Mouse (Mus musculus) megakaryocyte-erythroid progenitor cell, adult 5 weeks (primary cell): ENCODE data around the gene Gimap4. TPM values are rescaled to one million over a fixed set of nuclear protein-coding genes. Genes with fewer than 3 reads are reported as not detected.

Experiments used
- polyA plus RNA-seq: library from polyadenylated mRNA; stranded (reverse); fragments of >175 nt; gene quantifications from 2 replicates; pipeline ENCODE4 v1.2.3, GENCODE M21; 2012

The Gimap4 gene
- 0.69 and 1.0 TPM in 2 replicates for polyA plus RNA-seq

GRCm38 (mm10) chr6:48684319-48684718, at the start of gene Gimap4:
TSS of gene Gimap4 (plus strand) at chr6:48684549.

GRCm38 (mm10) chr6:48646995-48647394, 37.4 kb upstream of the Gimap4 start, which contains the start of gene Gimap8:
TSS of gene Gimap8 (plus strand) at chr6:48647234.

GRCm38 (mm10) chr6:48675931-48676859, 8.2 kb upstream of the Gimap4 start, which contains the start of gene Gimap9:
TSS of gene Gimap9 (plus strand) at chr6:48676129.

GRCm38 (mm10) chr6:48718455-48718854, 34.1 kb downstream of the Gimap4 start, which contains the start of the genes Gm28053 and Gimap7:
TSS of gene Gm28053 (plus strand) at chr6:48718607.
TSS of gene Gimap7 (plus strand) at chr6:48718621.

GRCm38 (mm10) chr6:48738961-48739779, 54.8 kb downstream of the Gimap4 start, which contains the start of gene Gimap1:
TSS of gene Gimap1 (plus strand) at chr6:48739054.

Other genes with a start within 250 kb of the Gimap4 start
- gene Zfp467, start 238.7 kb upstream of the Gimap4 start, polyA plus RNA-seq, result 11.4 and 11.6 TPM in 2 replicates
- 0.06 and 0.11 TPM in 2 replicates for gene Sspo, start 236.3 kb upstream of the Gimap4 start, polyA plus RNA-seq
- 0.05 TPM in 1 of 2 replicates, not detected in the other for gene Atp6v0e2, start 146.9 kb upstream of the Gimap4 start, polyA plus RNA-seq
- 13.1 and 17.1 TPM in 2 replicates for gene Lrrc61, start 129.8 kb upstream of the Gimap4 start, polyA plus RNA-seq
- not detected in 2 replicates for gene Rarres2, start 111.8 kb upstream of the Gimap4 start, polyA plus RNA-seq
- gene Gm45021, start 94.9 kb upstream of the Gimap4 start, polyA plus RNA-seq, result not detected in 2 replicates
- gene Repin1, start 90.7 kb upstream of the Gimap4 start, polyA plus RNA-seq, result 37.9 and 45.1 TPM in 2 replicates
- 5.2 and 6.3 TPM in 2 replicates for gene Gm44965, start 90.6 kb upstream of the Gimap4 start, polyA plus RNA-seq
- 2.4 and 2.7 TPM in 2 replicates for gene Zfp775, start 82.5 kb upstream of the Gimap4 start, polyA plus RNA-seq
- 1.9 and 2.7 TPM in 2 replicates for gene AI854703, start 57.8 kb upstream of the Gimap4 start, polyA plus RNA-seq
- 0.53 and 0.70 TPM in 2 replicates for gene Gimap8, start 37.3 kb upstream of the Gimap4 start, polyA plus RNA-seq
- gene Gimap9, start 8.4 kb upstream of the Gimap4 start, polyA plus RNA-seq, result 1.3 and 2.0 TPM in 2 replicates
- 7.4 and 13.0 TPM in 2 replicates for gene Gimap6, start 23.7 kb downstream of the Gimap4 start, polyA plus RNA-seq
- gene Gm28053, start 34.1 kb downstream of the Gimap4 start, polyA plus RNA-seq, result 1.5 TPM in 1 of 2 replicates, not detected in the other
- 0.06 TPM in 1 of 2 replicates, not detected in the other for gene Gimap7, start 34.1 kb downstream of the Gimap4 start, polyA plus RNA-seq
- 6.1 and 12.2 TPM in 2 replicates for gene Gimap1, start 54.5 kb downstream of the Gimap4 start, polyA plus RNA-seq
- gene Gimap5, start 61.6 kb downstream of the Gimap4 start, polyA plus RNA-seq, result 4.8 and 8.0 TPM in 2 replicates
- gene Gimap3, start 86.3 kb downstream of the Gimap4 start, polyA plus RNA-seq, result 1.8 and 2.2 TPM in 2 replicates
- 87.0 and 113 TPM in 2 replicates for gene Tmem176a, start 156.4 kb downstream of the Gimap4 start, polyA plus RNA-seq
- gene Tmem176b, start 156.9 kb downstream of the Gimap4 start, polyA plus RNA-seq, result 57.5 and 63.3 TPM in 2 replicates
- 0.07 and 0.17 TPM in 2 replicates for gene Aoc1, start 188.3 kb downstream of the Gimap4 start, polyA plus RNA-seq
- not detected in 2 replicates for gene 1600015I10Rik, start 245.3 kb downstream of the Gimap4 start, polyA plus RNA-seq